Mouse (Mus musculus): Measurements from ENCODE around the gene Defb39. TPM values are rescaled to one million over a fixed set of nuclear protein-coding genes. Genes with fewer than 3 reads are reported as not detected.

Defb39 gene
- not detected for total RNA-seq (2023)

DNA sequence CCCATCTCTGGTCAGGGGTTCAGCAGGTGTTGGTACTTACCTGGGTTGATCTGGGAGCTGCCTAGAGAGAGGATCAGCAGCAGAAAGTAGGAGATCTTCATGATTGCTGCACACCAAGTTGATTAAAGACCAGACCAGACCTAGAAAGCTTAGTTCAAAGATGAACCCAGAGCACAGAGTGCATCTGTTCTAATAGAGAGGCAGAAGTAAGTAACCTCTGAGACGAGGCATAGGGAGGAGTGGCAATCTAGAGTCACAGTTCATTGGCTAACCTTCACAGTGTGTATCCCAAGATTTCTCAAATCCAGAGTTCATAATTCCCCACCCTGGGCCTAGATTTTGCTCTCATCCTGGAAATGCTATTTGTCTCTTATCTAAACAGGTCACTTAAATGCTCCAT is at the start of gene Defb39:
TSS of gene Defb39 (minus strand) at position 101 of the 400 bp plus-strand sequence.

GRCm38 (mm10) chr8:19026466-19026865 is 38.1 kb downstream of the Defb39 start, which contains the start of gene Defb38:
Gene Defb38 (minus strand): TSS chr8:19026566.

Other genes with a start within 250 kb of the Defb39 start
- gene Defb40, start 86.6 kb downstream of the Defb39 start, total RNA-seq (2023), result not detected
- gene Defb37, start 73.8 kb downstream of the Defb39 start, total RNA-seq (2023), result not detected
- gene Defb38, start 38.2 kb downstream of the Defb39 start, total RNA-seq (2023), result not detected
- not detected for gene Defb12, start 50.0 kb upstream of the Defb39 start, total RNA-seq (2023)
- not detected for gene Defb34, start 58.9 kb upstream of the Defb39 start, total RNA-seq (2023)
- gene Gm45826, start 76.0 kb upstream of the Defb39 start, total RNA-seq (2023), result not detected
- not detected for gene Defb14, start 129.5 kb upstream of the Defb39 start, total RNA-seq (2023)
- not detected for gene Defb4, start 133.9 kb upstream of the Defb39 start, total RNA-seq (2023)
- not detected for gene Defb6, start 160.7 kb upstream of the Defb39 start, total RNA-seq (2023)
- gene Defb46, start 175.1 kb upstream of the Defb39 start, total RNA-seq (2023), result not detected
- gene Defb5, start 182.8 kb upstream of the Defb39 start, total RNA-seq (2023), result not detected
- not detected for gene Defb3, start 228.6 kb upstream of the Defb39 start, total RNA-seq (2023)